Mouse (Mus musculus): ENCODE results near the gene Fut2. TPM values are rescaled to one million over a fixed set of nuclear protein-coding genes. Genes with fewer than 3 reads are reported as not detected.

The Fut2 gene
- polyA plus RNA-seq, 1 experiment from 2014 or later, result 0.60 TPM

GRCm38 (mm10) chr7:45625481-45625880 lies 40.7 kb downstream of the Fut2 start:
- H3K4me3 ChIP-seq (ENCODE audit: low read length), result no peak overlapping the region
- peaks cover 9% of the 10 kb centered on the region; the same call in 1 of the 2 replicates for H3K27me3 ChIP-seq (ENCODE audit: control insufficient read depth, insufficient read depth, low read depth, low read length)
- peaks cover 4% of the 10 kb centered on the region; the same call in 1 of the 2 replicates for H3K4me1 ChIP-seq (replicated peaks; ENCODE audit: control insufficient read depth, insufficient read depth, low read length)
- WGBS, result 85% methylated on average over 8 of the region's 8 CpGs
- H3K27ac ChIP-seq (ENCODE audit: low read length), result no peak overlapping the region
- no peak overlapping the region for H3K9ac ChIP-seq (ENCODE audit: low read length)
- H3K36me3 ChIP-seq (ENCODE audit: control insufficient read depth, insufficient read depth, low read length), result no peaks in the 10 kb centered on the region
- no peak for ATAC-seq (ENCODE audit: low read depth)
- no peak overlapping the region for H3K4me2 ChIP-seq (ENCODE audit: low read depth, low read length)
- H3K9me3 ChIP-seq (ENCODE audit: control insufficient read depth, low read length), result no peaks in the 10 kb centered on the region

GRCm38 (mm10) chr7:45624718-45625117 lies 41.5 kb downstream of the Fut2 start:
- Histone ChIP-seq H3K4me3 (ENCODE audit: low read length) (no peak overlapping the region), H3K4me1 (replicated peaks; ENCODE audit: control insufficient read depth, insufficient read depth, low read length) (peaks cover 4% of the 10 kb centered on the region; the same call in 1 of the 2 replicates), H3K9ac (ENCODE audit: low read length) (no peak overlapping the region), H3K4me2 (ENCODE audit: low read depth, low read length) (no peak overlapping the region), H3K9me3 (ENCODE audit: control insufficient read depth, low read length) (no peaks in the 10 kb centered on the region), H3K27ac (ENCODE audit: low read length) (no peak overlapping the region), H3K27me3 (ENCODE audit: control insufficient read depth, insufficient read depth, low read depth, low read length) (peaks cover 9% of the 10 kb centered on the region; the same call in 1 of the 2 replicates), H3K36me3 (ENCODE audit: control insufficient read depth, insufficient read depth, low read length) (no peaks in the 10 kb centered on the region)
- ATAC-seq (ENCODE audit: low read depth), result no peak
- 50% methylated on average over 3 of the region's 3 CpGs for WGBS

- WGBS, result 94% methylated on average over 11 of the region's 11 CpGs
These were observed 42.7 kb downstream of the Fut2 start for GRCm38 (mm10) chr7:45623507-45623906.

GRCm38 (mm10) chr7:45621443-45621842 lies 44.8 kb downstream of the Fut2 start, which contains the start of gene Izumo1:
Gene Izumo1 (plus strand): TSS chr7:45621811.
- H3K4me3 ChIP-seq (ENCODE audit: low read length), result peak within 1 kb of the TSS; percentile 4; the same call in 1 of the 2 replicates
- H3K27me3 ChIP-seq (ENCODE audit: control insufficient read depth, insufficient read depth, low read depth, low read length), result peaks cover 12% of the 10 kb centered on the region; the same call in 1 of the 2 replicates
- H3K4me1 ChIP-seq (replicated peaks; ENCODE audit: control insufficient read depth, insufficient read depth, low read length), result no peaks in the 10 kb centered on the region; the same call in 1 of the 2 replicates
- H3K9me3 ChIP-seq (ENCODE audit: control insufficient read depth, low read length), result no peaks in the 10 kb centered on the region
- ATAC-seq (ENCODE audit: low read depth), result no peak
- WGBS, result 32% methylated on average over 9 of the region's 9 CpGs
- no peaks in the 10 kb centered on the region for H3K36me3 ChIP-seq (ENCODE audit: control insufficient read depth, insufficient read depth, low read length)
- H3K27ac ChIP-seq (ENCODE audit: low read length), result no peak within 1 kb of the TSS
- H3K9ac ChIP-seq (ENCODE audit: low read length), result no peak within 1 kb of the TSS
- no peak within 1 kb of the TSS for H3K4me2 ChIP-seq (ENCODE audit: low read depth, low read length)

More at GRCm38 (mm10) chr7:45623507-45623906, 42.7 kb downstream of the Fut2 start:
- H3K4me3 ChIP-seq (ENCODE audit: low read length), result no peak overlapping the region
- peaks cover 9% of the 10 kb centered on the region; the same call in 1 of the 2 replicates for H3K27me3 ChIP-seq (ENCODE audit: control insufficient read depth, insufficient read depth, low read depth, low read length)
- no peak for ATAC-seq (ENCODE audit: low read depth)
- no peaks in the 10 kb centered on the region for H3K9me3 ChIP-seq (ENCODE audit: control insufficient read depth, low read length)
- H3K4me2 ChIP-seq (ENCODE audit: low read depth, low read length), result no peak overlapping the region
- H3K36me3 ChIP-seq (ENCODE audit: control insufficient read depth, insufficient read depth, low read length), result no peaks in the 10 kb centered on the region
- no peak overlapping the region for H3K9ac ChIP-seq (ENCODE audit: low read length)
- peaks cover 3% of the 10 kb centered on the region; the same call in 1 of the 2 replicates for H3K4me1 ChIP-seq (replicated peaks; ENCODE audit: control insufficient read depth, insufficient read depth, low read length)
- no peak overlapping the region for H3K27ac ChIP-seq (ENCODE audit: low read length)

GRCm38 (mm10) chr7:45619592-45619991 lies 46.6 kb downstream of the Fut2 start:
- WGBS, result 82% methylated on average over 5 of the region's 5 CpGs
- Histone ChIP-seq H3K4me3 (ENCODE audit: low read length) (no peak overlapping the region), H3K4me2 (ENCODE audit: low read depth, low read length) (no peak overlapping the region), H3K36me3 (ENCODE audit: control insufficient read depth, insufficient read depth, low read length) (no peaks in the 10 kb centered on the region), H3K27ac (ENCODE audit: low read length) (no peak overlapping the region), H3K9ac (ENCODE audit: low read length) (no peak overlapping the region), H3K9me3 (ENCODE audit: control insufficient read depth, low read length) (no peaks in the 10 kb centered on the region), H3K4me1 (replicated peaks; ENCODE audit: control insufficient read depth, insufficient read depth, low read length) (no peaks in the 10 kb centered on the region; the same call in 1 of the 2 replicates), H3K27me3 (ENCODE audit: control insufficient read depth, insufficient read depth, low read depth, low read length) (peaks cover 16% of the 10 kb centered on the region; the same call in 1 of the 2 replicates)
- ATAC-seq (ENCODE audit: low read depth), result no peak

GRCm38 (mm10) chr7:45618316-45618715 lies 47.9 kb downstream of the Fut2 start:
- Histone ChIP-seq H3K27me3 (ENCODE audit: control insufficient read depth, insufficient read depth, low read depth, low read length) (peaks cover 16% of the 10 kb centered on the region; the same call in 1 of the 2 replicates), H3K4me1 (replicated peaks; ENCODE audit: control insufficient read depth, insufficient read depth, low read length) (no peaks in the 10 kb centered on the region; the same call in 1 of the 2 replicates), H3K27ac (ENCODE audit: low read length) (no peak overlapping the region), H3K9me3 (ENCODE audit: control insufficient read depth, low read length) (no peaks in the 10 kb centered on the region), H3K36me3 (ENCODE audit: control insufficient read depth, insufficient read depth, low read length) (no peaks in the 10 kb centered on the region), H3K4me2 (ENCODE audit: low read depth, low read length) (no peak overlapping the region), H3K4me3 (ENCODE audit: low read length) (no peak overlapping the region), H3K9ac (ENCODE audit: low read length) (no peak overlapping the region)
- no peak for ATAC-seq (ENCODE audit: low read depth)
- 81% methylated on average over 5 of the region's 5 CpGs for WGBS

GRCm38 (mm10) chr7:45617042-45617695 lies 49.0 kb downstream of the Fut2 start, which contains the start of gene Fut1:
Gene Fut1 (plus strand): TSS chr7:45617289.
- no peaks in the 10 kb centered on the region for H3K36me3 ChIP-seq (ENCODE audit: control insufficient read depth, insufficient read depth, low read length)
- peak within 1 kb of the TSS; percentile 30 for H3K4me3 ChIP-seq (ENCODE audit: low read length)
- ATAC-seq (ENCODE audit: low read depth), result peak; percentile 71
- peaks cover 16% of the 10 kb centered on the region; the same call in 1 of the 2 replicates for H3K27me3 ChIP-seq (ENCODE audit: control insufficient read depth, insufficient read depth, low read depth, low read length)
- WGBS, result 5% methylated on average over 31 of the region's 31 CpGs
- H3K9me3 ChIP-seq (ENCODE audit: control insufficient read depth, low read length), result no peaks in the 10 kb centered on the region
- peak within 1 kb of the TSS; percentile 51 for H3K4me2 ChIP-seq (ENCODE audit: low read depth, low read length)
- H3K4me1 ChIP-seq (replicated peaks; ENCODE audit: control insufficient read depth, insufficient read depth, low read length), result no peaks in the 10 kb centered on the region; the same call in 1 of the 2 replicates
- H3K27ac ChIP-seq (ENCODE audit: low read length), result no peak within 1 kb of the TSS; the same call in 1 of the 2 replicates
- peak within 1 kb of the TSS; percentile 54; the same call in 1 of the 2 replicates for H3K9ac ChIP-seq (ENCODE audit: low read length)

- 17% methylated on average over 6 of the region's 6 CpGs for WGBS
- peaks cover 16% of the 10 kb centered on the region; the same call in 1 of the 2 replicates for H3K27me3 ChIP-seq (ENCODE audit: control insufficient read depth, insufficient read depth, low read depth, low read length)
- H3K4me3 ChIP-seq (ENCODE audit: low read length), result no peak overlapping the region
- no peaks in the 10 kb centered on the region; the same call in 1 of the 2 replicates for H3K4me1 ChIP-seq (replicated peaks; ENCODE audit: control insufficient read depth, insufficient read depth, low read length)
- H3K4me2 ChIP-seq (ENCODE audit: low read depth, low read length), result no peak overlapping the region
- H3K36me3 ChIP-seq (ENCODE audit: control insufficient read depth, insufficient read depth, low read length), result no peaks in the 10 kb centered on the region
- no peak overlapping the region for H3K27ac ChIP-seq (ENCODE audit: low read length)
- H3K9me3 ChIP-seq (ENCODE audit: control insufficient read depth, low read length), result no peaks in the 10 kb centered on the region
- peak; percentile 31 for ATAC-seq (ENCODE audit: low read depth)
- no peak overlapping the region for H3K9ac ChIP-seq (ENCODE audit: low read length)
These were observed 49.9 kb downstream of the Fut2 start for GRCm38 (mm10) chr7:45616277-45616676.

GRCm38 (mm10) chr7:45609511-45609910 lies 56.7 kb downstream of the Fut2 start:
- H3K9me3 ChIP-seq (ENCODE audit: control insufficient read depth, low read length), result no peaks in the 10 kb centered on the region
- no peak overlapping the region for H3K9ac ChIP-seq (ENCODE audit: low read length)
- H3K27ac ChIP-seq (ENCODE audit: low read length), result no peak overlapping the region
- WGBS, result 63% methylated on average over 1 of the region's 1 CpGs
- no peak overlapping the region for H3K4me3 ChIP-seq (ENCODE audit: low read length)
- H3K4me2 ChIP-seq (ENCODE audit: low read depth, low read length), result no peak overlapping the region
- H3K27me3 ChIP-seq (ENCODE audit: control insufficient read depth, insufficient read depth, low read depth, low read length), result no peaks in the 10 kb centered on the region
- ATAC-seq (ENCODE audit: low read depth), result no peak
- H3K36me3 ChIP-seq (ENCODE audit: control insufficient read depth, insufficient read depth, low read length), result no peaks in the 10 kb centered on the region
- no peaks in the 10 kb centered on the region; the same call in none of the 2 replicates for H3K4me1 ChIP-seq (replicated peaks; ENCODE audit: control insufficient read depth, insufficient read depth, low read length)
